Mouse (Mus musculus) midbrain, embryonic 12.5 days (tissue): ENCODE data around the gene Trpm3. TPM values are rescaled to one million over a fixed set of nuclear protein-coding genes. Genes with fewer than 3 reads are reported as not detected.

Experiments
- ATAC-seq: fragments of 200-750 bp; cut with Nextera tagmentation; 2 replicates; pipeline ENCODE4 v1.8.0; 2017; ENCODE audit warnings: low read depth, moderate TSS enrichment, moderate library complexity; ENCODE audit not compliant: low FRiP score
- H3K27ac ChIP-seq: fragments of 300-500 bp; sonication (generic); replicated peaks from 2 replicates; pipeline ENCODE4 v1.5.1; 2016; ENCODE audit warnings: mild to moderate bottlenecking
- H3K27me3 ChIP-seq: fragments of 300-500 bp; sonication (generic); 2 replicates; pipeline ENCODE4 v1.6.1; 2016; ENCODE audit warnings: mild to moderate bottlenecking
- H3K36me3 ChIP-seq: fragments of 300-500 bp; sonication (generic); 2 replicates; pipeline ENCODE4 v1.6.1; 2016
- H3K4me1 ChIP-seq: fragments of 300-500 bp; sonication (generic); 2 replicates; pipeline ENCODE4 v1.6.1; 2016
- H3K4me2 ChIP-seq: fragments of 300-500 bp; sonication (generic); replicated peaks from 2 replicates; pipeline ENCODE4 v1.6.1; 2016; ENCODE audit warnings: mild to moderate bottlenecking, moderate library complexity
- H3K4me3 ChIP-seq: fragments of 300-500 bp; sonication (generic); 2 replicates; pipeline ENCODE4 v1.5.1; 2016; ENCODE audit warnings: mild to moderate bottlenecking
- H3K9ac ChIP-seq: fragments of 300-500 bp; sonication (generic); replicated peaks from 2 replicates; pipeline ENCODE4 v1.6.1; 2016; ENCODE audit warnings: mild to moderate bottlenecking, moderate library complexity
- H3K9me3 ChIP-seq: fragments of 300-500 bp; sonication (generic); 2 replicates; pipeline ENCODE4 v1.6.1; 2016; ENCODE audit warnings: mild to moderate bottlenecking
- WGBS: fragments of 180-500 bp; shearing (Covaris S2); methylation state at CpG from one replicate; pipeline ENCODE4 v1.1.7; 2016; 5-methylcytosine and 5-hydroxymethylcytosine counted together
- polyA plus RNA-seq: library from polyadenylated mRNA; unstranded; fragments of >200 nt; fragmentation: Nextera tagmentation; extraction: Ambion mirVana; gene quantifications from 2 replicates; pipeline ENCODE4 v1.2.1, GENCODE M21; 2016

Trpm3 gene
- polyA plus RNA-seq, 1 experiment from 2014 or later: 4.2 TPM

GRCm38 (mm10) chr19:22448340-22449288, 309.8 kb downstream of the Trpm3 start:
- Histone ChIP-seq H3K9ac (peak overlapping the region; percentile 29; the same call in 1 of the 2 replicates), H3K27ac (no peak overlapping the region)

DNA sequence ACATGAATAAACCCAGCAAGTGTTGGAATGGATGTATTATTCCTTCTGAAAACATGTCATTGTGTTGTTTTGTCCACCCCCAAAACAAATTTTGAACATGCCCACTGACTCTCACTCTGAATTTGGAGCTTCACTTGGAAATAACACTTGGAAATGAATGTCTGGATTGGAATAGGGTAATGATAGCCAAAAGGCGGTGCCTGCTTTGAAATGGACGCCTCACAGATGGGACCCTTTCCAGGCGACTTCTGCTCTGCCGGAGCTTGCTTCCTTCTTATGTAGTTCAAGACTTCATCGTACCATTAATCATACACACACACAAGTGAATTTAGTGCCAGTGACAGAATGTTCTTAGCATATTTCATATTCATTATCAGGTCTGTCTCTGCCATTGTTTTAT, 312.4 kb downstream of the Trpm3 start:
- H3K9ac ChIP-seq: no peak overlapping the region
- no peak overlapping the region for H3K4me3 ChIP-seq
- H3K9me3 ChIP-seq: no peaks in the 10 kb centered on the region
- H3K27me3 ChIP-seq: peaks cover 3% of the 10 kb centered on the region; the same call in 1 of the 2 replicates
- no peak overlapping the region for H3K27ac ChIP-seq
- H3K4me2 ChIP-seq: no peak overlapping the region
- no peaks in the 10 kb centered on the region for H3K36me3 ChIP-seq
- ATAC-seq: no peak
- peaks cover 18% of the 10 kb centered on the region for H3K4me1 ChIP-seq
- 91% methylated on average over 5 of the region's 5 CpGs for WGBS

More at GRCm38 (mm10) chr19:22448340-22449288, 309.8 kb downstream of the Trpm3 start:
- Histone ChIP-seq H3K4me1 (peaks cover 18% of the 10 kb centered on the region), H3K4me3 (peak overlapping the region; percentile 44), H3K27me3 (peaks cover 3% of the 10 kb centered on the region; the same call in 1 of the 2 replicates), H3K9me3 (no peaks in the 10 kb centered on the region), H3K36me3 (no peaks in the 10 kb centered on the region), H3K4me2 (peak overlapping the region; percentile 80)
- ATAC-seq: peak; percentile 68
- WGBS: 31% methylated on average over 20 of the region's 20 CpGs

GRCm38 (mm10) chr19:22456935-22457334, 318.1 kb downstream of the Trpm3 start:
- Histone ChIP-seq H3K9me3 (no peaks in the 10 kb centered on the region), H3K4me3 (no peak overlapping the region), H3K4me1 (no peaks in the 10 kb centered on the region), H3K27ac (no peak overlapping the region), H3K4me2 (no peak overlapping the region), H3K36me3 (no peaks in the 10 kb centered on the region), H3K9ac (no peak overlapping the region), H3K27me3 (no peaks in the 10 kb centered on the region)
- ATAC-seq: no peak
- 80% methylated on average over 2 of the region's 2 CpGs for WGBS

GRCm38 (mm10) chr19:22462043-22462442, 323.2 kb downstream of the Trpm3 start:
- no peaks in the 10 kb centered on the region for H3K4me1 ChIP-seq
- H3K27ac ChIP-seq: no peak overlapping the region
- H3K9me3 ChIP-seq: no peaks in the 10 kb centered on the region
- H3K9ac ChIP-seq: no peak overlapping the region
- no peak overlapping the region for H3K4me3 ChIP-seq
- no peaks in the 10 kb centered on the region for H3K36me3 ChIP-seq
- no peaks in the 10 kb centered on the region for H3K27me3 ChIP-seq
- no peak for ATAC-seq
- no peak overlapping the region for H3K4me2 ChIP-seq

DNA sequence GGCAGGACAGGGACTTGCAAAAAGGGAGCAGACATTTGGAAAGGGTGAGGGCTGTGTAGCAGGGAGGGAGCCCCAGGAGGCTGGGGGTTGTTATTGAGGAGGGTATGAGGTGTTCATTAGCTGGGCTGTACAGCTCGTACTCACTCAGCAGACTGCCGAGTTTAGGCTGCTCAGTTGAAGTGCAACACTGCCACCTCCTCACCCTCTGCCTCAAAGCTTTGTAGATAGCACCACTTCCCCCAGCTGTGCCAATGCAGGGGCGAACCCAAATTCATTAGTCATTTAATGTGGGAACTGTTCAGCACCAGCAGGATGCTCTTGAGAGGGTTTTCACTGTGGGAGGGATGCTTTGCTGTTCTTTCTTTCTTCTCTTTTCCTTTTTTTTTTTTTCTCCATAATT, 324.7 kb downstream of the Trpm3 start:
- Histone ChIP-seq H3K27ac (no peak overlapping the region), H3K4me3 (no peak overlapping the region), H3K9me3 (no peaks in the 10 kb centered on the region), H3K4me2 (no peak overlapping the region), H3K27me3 (no peaks in the 10 kb centered on the region), H3K36me3 (no peaks in the 10 kb centered on the region), H3K9ac (no peak overlapping the region), H3K4me1 (no peaks in the 10 kb centered on the region)
- no peak for ATAC-seq
- WGBS: 48% methylated on average over 3 of the region's 3 CpGs

DNA sequence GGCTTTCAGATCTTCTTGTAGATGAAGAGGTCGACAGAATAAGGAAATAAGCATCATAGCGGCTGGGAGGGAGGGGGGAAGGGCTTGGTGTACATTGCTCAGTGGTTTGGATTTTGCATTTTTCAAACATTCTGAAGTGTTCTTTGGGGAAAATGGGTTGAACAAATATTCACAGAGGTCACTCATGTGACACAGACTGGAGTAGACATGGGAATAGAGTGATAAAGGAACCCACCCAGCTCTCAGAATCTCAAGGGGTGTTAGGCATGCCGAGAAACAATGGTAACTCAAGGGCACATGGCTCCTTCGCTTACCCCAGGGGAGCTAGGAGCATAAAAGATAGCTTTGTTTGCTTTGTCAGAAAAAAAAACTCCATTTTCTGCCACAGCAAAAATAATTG, 330.8 kb downstream of the Trpm3 start:
- no peaks in the 10 kb centered on the region for H3K9me3 ChIP-seq
- H3K4me3 ChIP-seq: no peak overlapping the region
- no peak for ATAC-seq
- H3K9ac ChIP-seq: no peak overlapping the region
- no peaks in the 10 kb centered on the region for H3K4me1 ChIP-seq
- no peak overlapping the region for H3K4me2 ChIP-seq
- H3K27ac ChIP-seq: no peak overlapping the region
- no peaks in the 10 kb centered on the region for H3K27me3 ChIP-seq
- H3K36me3 ChIP-seq: no peaks in the 10 kb centered on the region
- WGBS: 72% methylated on average over 4 of the region's 4 CpGs

- Histone ChIP-seq H3K4me2 (no peak overlapping the region), H3K4me3 (no peak overlapping the region), H3K36me3 (no peaks in the 10 kb centered on the region), H3K4me1 (no peaks in the 10 kb centered on the region), H3K9me3 (no peaks in the 10 kb centered on the region), H3K9ac (no peak overlapping the region), H3K27ac (no peak overlapping the region), H3K27me3 (no peaks in the 10 kb centered on the region)
- 80% methylated on average over 4 of the region's 4 CpGs for WGBS
- no peak for ATAC-seq
These were observed 334.3 kb downstream of the Trpm3 start for GRCm38 (mm10) chr19:22473030-22473712.

DNA sequence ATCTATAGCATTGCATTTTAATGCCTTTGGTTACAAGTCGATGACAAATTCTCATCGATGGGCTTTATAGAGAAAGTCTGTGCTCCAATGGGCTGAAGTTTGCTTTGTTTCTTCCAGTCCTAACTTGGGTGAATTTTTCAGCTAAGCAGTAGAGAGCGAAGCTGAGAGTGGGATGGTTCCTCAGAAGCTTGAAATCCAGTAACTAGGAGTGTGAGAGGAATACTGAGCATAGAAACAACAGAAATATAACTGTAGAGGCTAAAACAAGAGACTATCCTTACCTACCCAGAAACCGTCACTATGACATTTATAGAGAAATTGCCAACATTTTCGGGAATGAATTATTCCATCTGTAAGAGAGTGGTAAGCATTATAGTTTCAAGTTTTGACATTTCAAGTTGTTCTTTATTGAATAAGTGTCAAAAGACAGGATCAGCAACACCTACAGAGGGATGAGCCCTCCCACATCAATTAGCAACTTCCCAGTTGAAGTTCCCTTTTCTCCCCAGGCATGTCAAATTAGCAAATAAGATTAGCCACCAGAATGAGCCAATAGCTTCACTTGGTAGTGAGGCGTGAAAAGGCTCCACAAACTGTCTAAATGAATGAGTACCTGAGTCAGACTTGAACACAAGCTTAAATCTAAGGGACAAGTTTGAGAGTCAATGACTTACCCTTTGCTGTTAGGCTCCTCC, 339.6 kb downstream of the Trpm3 start:
- no peaks in the 10 kb centered on the region for H3K27me3 ChIP-seq
- no peak overlapping the region for H3K9ac ChIP-seq
- H3K4me1 ChIP-seq: no peaks in the 10 kb centered on the region
- H3K36me3 ChIP-seq: no peaks in the 10 kb centered on the region
- ATAC-seq: no peak
- H3K9me3 ChIP-seq: no peaks in the 10 kb centered on the region
- H3K4me3 ChIP-seq: no peak overlapping the region
- H3K27ac ChIP-seq: no peak overlapping the region
- H3K4me2 ChIP-seq: no peak overlapping the region
- WGBS: 88% methylated on average over 6 of the region's 6 CpGs

DNA sequence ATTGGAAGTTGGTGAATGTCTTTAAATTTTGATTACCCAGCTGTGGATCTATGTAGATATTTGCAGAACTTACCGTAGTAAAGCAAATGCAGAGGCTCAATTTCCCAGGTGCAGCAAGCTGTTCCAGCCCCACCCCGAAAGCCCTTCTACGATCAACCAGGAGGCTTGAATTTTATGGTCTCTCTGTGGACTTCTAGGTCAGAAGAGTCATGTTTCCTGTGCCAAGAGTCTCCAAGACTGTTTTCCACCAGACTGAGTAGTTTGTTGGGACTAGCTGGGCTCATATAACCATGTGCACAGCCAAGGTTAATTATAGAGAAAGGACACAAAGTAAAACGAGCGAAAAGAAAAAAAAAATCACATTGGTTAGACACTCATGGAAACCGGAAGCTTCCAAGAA, 364.6 kb downstream of the Trpm3 start:
- Histone ChIP-seq H3K4me2 (no peak overlapping the region), H3K4me3 (no peak overlapping the region), H3K9ac (no peak overlapping the region), H3K27ac (no peak overlapping the region), H3K9me3 (no peaks in the 10 kb centered on the region), H3K36me3 (no peaks in the 10 kb centered on the region), H3K27me3 (no peaks in the 10 kb centered on the region), H3K4me1 (no peaks in the 10 kb centered on the region)
- ATAC-seq: no peak
- WGBS: 86% methylated on average over 6 of the region's 6 CpGs

- no peak for ATAC-seq
- Histone ChIP-seq H3K4me1 (no peaks in the 10 kb centered on the region), H3K9ac (no peak overlapping the region), H3K36me3 (no peaks in the 10 kb centered on the region), H3K27me3 (no peaks in the 10 kb centered on the region), H3K4me2 (no peak overlapping the region), H3K4me3 (no peak overlapping the region), H3K27ac (no peak overlapping the region), H3K9me3 (no peaks in the 10 kb centered on the region)
- 79% methylated on average over 6 of the region's 6 CpGs for WGBS
These were observed 379.7 kb downstream of the Trpm3 start for GRCm38 (mm10) chr19:22518508-22518907.

DNA sequence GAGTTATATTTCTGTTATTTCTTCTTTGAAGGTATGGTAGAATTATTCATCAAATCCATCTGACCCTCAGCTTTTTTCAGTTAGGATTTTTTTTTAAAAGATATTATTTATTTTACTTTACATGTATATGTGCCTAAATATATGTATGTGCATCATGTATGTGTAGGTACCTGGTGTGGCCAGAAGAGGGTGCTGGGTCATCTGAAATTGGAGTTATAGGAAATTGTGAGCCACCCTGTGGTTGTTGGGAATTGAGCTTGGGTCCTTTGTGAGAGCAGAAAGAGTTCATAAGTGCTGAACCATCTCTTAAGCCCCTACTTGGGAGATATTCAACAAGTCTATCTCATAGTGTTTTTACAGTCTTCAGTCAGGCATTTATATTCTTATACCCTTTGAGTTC, 389.1 kb downstream of the Trpm3 start:
- no peak for ATAC-seq
- no peak overlapping the region for H3K9ac ChIP-seq
- H3K4me1 ChIP-seq: no peaks in the 10 kb centered on the region
- no peak overlapping the region for H3K4me3 ChIP-seq
- H3K4me2 ChIP-seq: no peak overlapping the region
- H3K27ac ChIP-seq: no peak overlapping the region
- H3K27me3 ChIP-seq: no peaks in the 10 kb centered on the region
- no peaks in the 10 kb centered on the region for H3K9me3 ChIP-seq
- no peaks in the 10 kb centered on the region for H3K36me3 ChIP-seq
